In the genomic region with DNA sequence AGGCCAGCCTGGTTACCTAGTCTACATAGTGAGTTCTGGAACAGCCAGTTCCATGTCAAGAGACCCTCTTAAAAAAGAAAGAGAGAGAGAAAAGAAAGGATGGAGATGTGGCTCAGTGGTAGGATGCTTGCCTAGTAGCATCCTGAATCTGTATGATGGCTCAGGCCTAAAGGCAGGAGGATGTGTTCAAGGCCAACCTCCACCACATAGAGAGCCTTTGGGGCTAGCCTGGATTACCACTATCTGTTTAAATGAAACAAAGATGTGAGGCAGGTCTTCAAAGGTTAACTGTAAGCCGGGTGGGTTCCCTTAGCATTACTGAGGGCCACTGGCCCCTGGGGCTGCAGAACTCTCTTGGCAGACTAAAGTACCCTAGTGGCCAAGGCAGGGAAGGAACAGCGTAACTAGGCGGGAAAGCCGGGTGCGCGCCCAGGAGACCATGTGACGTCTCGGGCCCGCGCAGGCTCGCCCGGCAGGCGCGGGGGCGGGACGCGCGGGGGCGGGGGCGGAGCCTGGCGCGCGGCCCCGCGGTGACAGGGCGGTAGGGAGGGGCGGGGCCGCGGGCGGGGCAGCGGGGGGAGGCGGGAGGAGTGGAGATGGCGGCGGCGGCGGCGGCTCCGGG, we compare ENCODE assay signal across 8 mouse cellular contexts. TPM values are rescaled to one million over a fixed set of nuclear protein-coding genes. Genes with fewer than 3 reads are reported as not detected.
DNase-seq lines count a peak whose midpoint lies in the region; ATAC-seq and TF ChIP-seq lines count a peak whose summit lies in the region.

A gene (plus strand): TSS at position 552 of the 622 bp plus-strand sequence.

- peak; percentile 87 for DNase-seq in c-Kit-positive CD71-positive TER-119-negative erythroid progenitor cells, embryonic 14.5 days (ENCODE audit: low read depth)
- peak; percentile 95 for DNase-seq in forebrain, embryonic 11.5 days (ENCODE audit: low spot score)
- DNase-seq in kidney, postnatal 14 days = peak; percentile 95
- DNase-seq in liver, embryonic 13.5 days = peak; percentile 86
- peak; percentile 89 to 93 for DNase-seq in natural killer cell, adult 2 months (ENCODE audit: low spot score in 2 of 2)

- TF ChIP-seq CTCF in E14TG2a.4 (conservative IDR thresholded peaks at IDR 0.05; ENCODE audit: low read length) = peak; percentile 45

- peaks cover 33% of the 10 kb centered on the region for H3K36me3 ChIP-seq in E14TG2a.4 (ENCODE audit: insufficient read depth, low read length)
- no peaks in the 10 kb centered on the region for H3K36me3 ChIP-seq in forebrain, embryonic 11.5 days (ENCODE audit: control insufficient read depth, insufficient read depth, low read length)
- peaks cover 12% of the 10 kb centered on the region for H3K36me3 ChIP-seq in heart, embryonic 15.5 days
- H3K36me3 ChIP-seq in liver, embryonic 13.5 days = peaks cover 12% of the 10 kb centered on the region
- H3K36me3 ChIP-seq in stomach, embryonic 14.5 days (ENCODE audit: control insufficient read depth, insufficient read depth, low read length) = peaks cover 15% of the 10 kb centered on the region; the same call in 1 of the 2 replicates

- H3K27ac ChIP-seq in forebrain, embryonic 11.5 days (ENCODE audit: low read depth, low read length) = peak within 1 kb of the TSS; percentile 48
- H3K27ac ChIP-seq in heart, embryonic 15.5 days = peak within 1 kb of the TSS; percentile 94
- H3K27ac ChIP-seq in liver, embryonic 13.5 days = peak within 1 kb of the TSS; percentile 86
- H3K27ac ChIP-seq in stomach, embryonic 14.5 days (ENCODE audit: low read length) = peak within 1 kb of the TSS; percentile 98

- no peaks in the 10 kb centered on the region for H3K9me3 ChIP-seq in E14TG2a.4 (ENCODE audit: low read length)
- no peaks in the 10 kb centered on the region for H3K9me3 ChIP-seq in forebrain, embryonic 11.5 days (ENCODE audit: control insufficient read depth, low read length)
- H3K9me3 ChIP-seq in heart, embryonic 15.5 days (replicated peaks) = no peaks in the 10 kb centered on the region
- no peaks in the 10 kb centered on the region for H3K9me3 ChIP-seq in liver, embryonic 13.5 days (replicated peaks)
- H3K9me3 ChIP-seq in stomach, embryonic 14.5 days (ENCODE audit: control insufficient read depth, low read depth, low read length) = no peaks in the 10 kb centered on the region

- H3K27me3 ChIP-seq in E14TG2a.4 (ENCODE audit: insufficient read depth, low read length) = no peaks in the 10 kb centered on the region
- H3K27me3 ChIP-seq in forebrain, embryonic 11.5 days (ENCODE audit: control insufficient read depth, insufficient read depth, low read length) = no peaks in the 10 kb centered on the region
- no peaks in the 10 kb centered on the region for H3K27me3 ChIP-seq in heart, embryonic 15.5 days
- no peaks in the 10 kb centered on the region for H3K27me3 ChIP-seq in liver, embryonic 13.5 days
- no peaks in the 10 kb centered on the region for H3K27me3 ChIP-seq in stomach, embryonic 14.5 days (ENCODE audit: control insufficient read depth, insufficient read depth, low read length)

- H3K4me2 ChIP-seq in forebrain, embryonic 11.5 days (ENCODE audit: low read depth, low read length, severe bottlenecking) = peak within 1 kb of the TSS; percentile 91
- peak within 1 kb of the TSS; percentile 90 for H3K4me2 ChIP-seq in heart, embryonic 15.5 days
- peak within 1 kb of the TSS; percentile 99 for H3K4me2 ChIP-seq in liver, embryonic 13.5 days
- peak within 1 kb of the TSS; percentile 92 for H3K4me2 ChIP-seq in stomach, embryonic 14.5 days (replicated peaks; ENCODE audit: low read depth, low read length)

- H3K9ac ChIP-seq in forebrain, embryonic 11.5 days (ENCODE audit: low read length) = peak within 1 kb of the TSS; percentile 81
- peak within 1 kb of the TSS; percentile 93 for H3K9ac ChIP-seq in heart, embryonic 15.5 days
- peak within 1 kb of the TSS; percentile 90 for H3K9ac ChIP-seq in liver, embryonic 13.5 days
- peak within 1 kb of the TSS; percentile 86 for H3K9ac ChIP-seq in stomach, embryonic 14.5 days (replicated peaks; ENCODE audit: low read depth, low read length)

- H3K4me3 ChIP-seq in E14TG2a.4 (replicated peaks; ENCODE audit: low read length) = peak within 1 kb of the TSS; percentile 94
- peak within 1 kb of the TSS; percentile 73 for H3K4me3 ChIP-seq in forebrain, embryonic 11.5 days (ENCODE audit: low read depth, low read length)
- peak within 1 kb of the TSS; percentile 83 for H3K4me3 ChIP-seq in heart, embryonic 15.5 days
- H3K4me3 ChIP-seq in liver, embryonic 13.5 days (replicated peaks) = peak within 1 kb of the TSS; percentile 84
- peak within 1 kb of the TSS; percentile 78 for H3K4me3 ChIP-seq in stomach, embryonic 14.5 days (ENCODE audit: low read depth, low read length)

- peaks cover 66% of the 10 kb centered on the region for H3K4me1 ChIP-seq in E14TG2a.4 (replicated peaks; ENCODE audit: low read depth, low read length)
- H3K4me1 ChIP-seq in forebrain, embryonic 11.5 days (replicated peaks; ENCODE audit: control insufficient read depth, insufficient read depth, low read length) = peaks cover 4% of the 10 kb centered on the region; the same call in 1 of the 2 replicates
- peaks cover 40% of the 10 kb centered on the region for H3K4me1 ChIP-seq in heart, embryonic 15.5 days (replicated peaks)
- H3K4me1 ChIP-seq in liver, embryonic 13.5 days (replicated peaks) = peaks cover 49% of the 10 kb centered on the region
- peaks cover 25% of the 10 kb centered on the region for H3K4me1 ChIP-seq in stomach, embryonic 14.5 days (ENCODE audit: control insufficient read depth, insufficient read depth, low read length)

- ATAC-seq in forebrain, embryonic 11.5 days (replicated peaks; ENCODE audit: low FRiP score) = peak; percentile 69
- ATAC-seq in heart, embryonic 15.5 days (replicated peaks; ENCODE audit: insufficient number of reproducible peaks, insufficient read depth, low FRiP score, low read depth) = peak; percentile 74
- ATAC-seq in liver, embryonic 13.5 days (ENCODE audit: low read depth) = peak; percentile 75
- peak; percentile 70; the same call in 1 of the 2 replicates for ATAC-seq in stomach, embryonic 14.5 days (ENCODE audit: insufficient number of reproducible peaks, insufficient read depth, low FRiP score, low read depth)

- under 1% methylated on average over 35 of the region's 38 CpGs for WGBS in forebrain, embryonic 11.5 days
- WGBS in heart, embryonic 15.5 days = 2% methylated on average over 27 of the region's 38 CpGs
- 1% methylated on average over 31 of the region's 38 CpGs for WGBS in liver, embryonic 13.5 days (ENCODE audit: insufficient replicate concordance)
- under 1% methylated on average over 23 of the region's 38 CpGs for WGBS in stomach, embryonic 14.5 days

RNA-seq across cellular contexts. Expression of the gene that starts here (rescaled TPM):
- polyA plus RNA-seq in forebrain, embryonic 11.5 days (2014; fragmentation: Nextera tagmentation; extraction: Ambion mirVana) = 40.1 and 50.6 TPM in 2 replicates
- polyA plus RNA-seq in heart, embryonic 15.5 days (2015; fragmentation: Nextera tagmentation; extraction: Ambion mirVana) = 51.0 and 66.8 TPM in 2 replicates
- 19.0 and 19.3 TPM in 2 replicates for polyA plus RNA-seq in liver, embryonic 13.5 days (2015; fragmentation: Nextera tagmentation; extraction: Ambion mirVana)
- 98.4 and 105 TPM in 2 replicates for polyA plus RNA-seq in stomach, embryonic 14.5 days (2014; fragmentation: Nextera tagmentation; extraction: Ambion mirVana)

Comparison
In these comparisons a context has a peak if more than half of its experiments do, and no peak if none do; other contexts are left out.
1. Peak in every context shown above with its lines: DNase-seq, ATAC-seq, H3K4me3 ChIP-seq and H3K27ac ChIP-seq.
2. H3K27ac ChIP-seq: peak in every context shown above with its lines; median percentile 98 in stomach, embryonic 14.5 days; 94 in heart, embryonic 15.5 days; 86 in liver, embryonic 13.5 days; 48 in forebrain, embryonic 11.5 days.